Mouse (Mus musculus): ENCODE results near the gene Pnmal1. TPM values are rescaled to one million over a fixed set of nuclear protein-coding genes. Genes with fewer than 3 reads are reported as not detected.
A peak's percentile ranks its signal among the peaks of the same experiment; 100 is the strongest.
"Not testable (repeated sequence)": the region's sequence is repeated elsewhere in the genome, so short reads cannot be mapped to it uniquely, and the experiment has no call there.

Gene Pnmal1
- polyA plus RNA-seq, 1 experiment from 2014 or later = 28.8 TPM

DNA sequence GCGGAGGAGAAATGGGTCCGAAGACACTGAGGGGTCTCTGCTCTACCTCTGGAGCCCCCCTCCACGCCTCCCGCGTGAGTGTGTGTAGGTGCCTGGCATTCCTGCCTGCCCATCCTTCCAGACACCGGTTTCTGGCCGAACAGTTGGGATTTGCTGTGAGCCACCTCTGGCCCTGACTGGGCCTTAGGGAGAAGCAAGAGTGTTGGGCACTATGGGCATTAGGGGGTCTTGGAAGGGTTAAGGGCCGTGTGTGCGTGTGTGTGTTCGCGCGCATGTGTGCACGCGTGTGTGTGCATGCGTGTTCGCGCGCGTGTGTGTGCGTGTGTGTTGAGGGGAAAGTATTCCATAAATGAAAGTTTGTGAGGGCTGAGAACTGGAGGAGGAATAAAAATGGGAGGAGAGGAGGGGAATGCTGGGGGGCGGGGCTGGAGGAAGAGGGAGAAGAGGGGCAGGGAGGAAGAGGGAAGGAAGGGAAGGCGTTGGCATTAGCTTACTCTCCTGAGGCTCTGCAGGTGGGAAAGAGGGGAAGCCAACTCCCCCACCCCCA is 12.1 kb upstream of the Pnmal1 start:
- H3K9ac ChIP-seq (replicated peaks) = peak overlapping the region; percentile 91
- 16% methylated on average over 21 of the region's 22 CpGs for WGBS
- no peaks in the 10 kb centered on the region for H3K36me3 ChIP-seq
- peaks cover 69% of the 10 kb centered on the region for H3K4me1 ChIP-seq
- ATAC-seq (ENCODE audit: low FRiP score, low read depth) = no peak
- H3K4me2 ChIP-seq (replicated peaks) = peak overlapping the region; percentile 78
- no peaks in the 10 kb centered on the region for H3K9me3 ChIP-seq
- H3K27ac ChIP-seq (replicated peaks) = peak overlapping the region; percentile 47
- peak overlapping the region; percentile 65 for H3K4me3 ChIP-seq
- H3K27me3 ChIP-seq = peaks cover 50% of the 10 kb centered on the region

DNA sequence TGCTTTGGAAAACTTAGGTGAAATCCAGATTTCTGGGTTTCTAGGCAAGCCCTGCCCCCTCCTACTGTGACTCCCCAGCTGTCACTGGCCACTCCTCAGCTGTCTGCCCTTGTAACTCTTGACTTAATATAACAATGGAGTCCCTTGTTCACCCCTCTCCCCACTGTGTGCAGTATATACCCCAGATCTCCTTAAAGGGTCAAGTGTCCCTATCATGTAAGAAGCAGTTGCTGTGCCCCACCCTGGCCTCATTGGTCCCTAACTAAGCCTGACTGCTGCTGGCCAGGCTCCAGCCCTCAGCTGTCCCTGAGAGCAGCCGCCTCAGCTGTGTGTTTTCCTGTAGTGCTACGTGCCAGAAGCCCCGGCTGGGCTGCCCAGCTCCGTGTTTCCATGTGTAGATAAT is 11.5 kb upstream of the Pnmal1 start:
- Histone ChIP-seq H3K27me3 (peaks cover 50% of the 10 kb centered on the region), H3K9me3 (no peaks in the 10 kb centered on the region), H3K4me2 (replicated peaks) (peak overlapping the region; percentile 78), H3K4me3 (peak overlapping the region; percentile 65), H3K4me1 (peaks cover 68% of the 10 kb centered on the region), H3K27ac (replicated peaks) (peak overlapping the region; percentile 47; the same call in 1 of the 2 replicates), H3K9ac (replicated peaks) (peak overlapping the region; percentile 91), H3K36me3 (no peaks in the 10 kb centered on the region)
- no peak for ATAC-seq (ENCODE audit: low FRiP score, low read depth)
- WGBS = 1% methylated on average over 4 of the region's 4 CpGs

GRCm38 (mm10) chr7:16948923-16949458 is 10.5 kb upstream of the Pnmal1 start:
- H3K4me3 ChIP-seq = peak overlapping the region; percentile 65
- no peaks in the 10 kb centered on the region for H3K9me3 ChIP-seq
- H3K4me1 ChIP-seq = peaks cover 58% of the 10 kb centered on the region
- H3K27ac ChIP-seq (replicated peaks) = no peak overlapping the region
- H3K9ac ChIP-seq (replicated peaks) = peak overlapping the region; percentile 91
- peaks cover 50% of the 10 kb centered on the region for H3K27me3 ChIP-seq
- H3K4me2 ChIP-seq (replicated peaks) = peak overlapping the region; percentile 78
- ATAC-seq (ENCODE audit: low FRiP score, low read depth) = no peak
- 55% methylated on average over 8 of the region's 8 CpGs for WGBS
- H3K36me3 ChIP-seq = no peaks in the 10 kb centered on the region

DNA sequence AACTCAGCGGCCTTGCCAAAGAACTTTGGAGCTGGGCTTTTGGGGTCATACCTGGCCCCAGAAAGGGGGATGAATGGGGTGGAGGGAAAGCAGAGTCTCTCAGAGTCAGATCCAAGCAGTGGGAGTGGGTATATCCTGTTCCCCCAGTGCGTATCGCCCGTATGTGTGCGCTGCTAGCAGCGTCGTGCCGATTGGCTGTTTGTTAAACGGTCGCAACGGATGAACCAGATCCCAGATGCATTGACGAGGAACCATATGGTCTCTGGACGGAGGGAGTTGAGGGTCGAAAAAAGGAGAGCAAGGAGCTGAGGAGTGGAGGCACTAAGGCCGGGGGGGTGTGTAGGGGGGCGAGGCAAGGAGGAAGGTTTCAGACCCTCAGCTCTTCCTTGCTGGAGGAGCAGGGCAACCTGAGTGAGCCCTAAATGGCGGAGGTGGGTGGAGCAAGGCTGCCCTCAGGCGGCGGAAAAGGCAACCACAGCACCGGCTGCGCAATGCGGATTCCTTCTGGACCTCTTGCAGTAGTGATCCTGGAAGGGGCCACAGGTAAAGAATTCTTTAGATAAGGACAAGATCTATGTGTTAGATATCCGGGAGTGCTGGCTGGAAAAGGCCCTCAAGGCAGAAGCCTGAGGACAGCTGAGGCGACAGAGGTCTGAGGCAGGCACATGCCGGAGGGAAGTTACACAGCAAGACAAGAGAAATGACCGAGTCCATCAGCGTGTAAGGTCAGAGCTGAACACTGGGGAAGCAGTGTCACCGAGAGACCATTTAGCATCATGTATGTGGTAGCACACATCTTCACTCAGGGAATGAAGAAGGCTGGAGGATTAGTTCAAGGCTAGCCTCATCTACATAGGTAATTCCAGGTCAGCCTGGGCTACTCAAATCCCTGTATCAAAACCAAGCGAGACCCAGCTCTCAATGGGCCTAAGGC is 9.3 kb upstream of the Pnmal1 start:
- Histone ChIP-seq H3K27me3 (peaks cover 46% of the 10 kb centered on the region), H3K9me3 (no peaks in the 10 kb centered on the region), H3K4me1 (peaks cover 51% of the 10 kb centered on the region), H3K36me3 (no peaks in the 10 kb centered on the region), H3K4me3 (peak overlapping the region; percentile 28), H3K27ac (replicated peaks) (no peak overlapping the region; the same call in 1 of the 2 replicates), H3K4me2 (replicated peaks) (peak overlapping the region; percentile 78), H3K9ac (replicated peaks) (peak overlapping the region; percentile 91; the same call in 1 of the 2 replicates)
- WGBS = 11% methylated on average over 29 of the region's 29 CpGs
- peak; percentile 67 for ATAC-seq (ENCODE audit: low FRiP score, low read depth)

- H3K4me3 ChIP-seq = no peak overlapping the region
- H3K27ac ChIP-seq (replicated peaks) = no peak overlapping the region
- no peaks in the 10 kb centered on the region for H3K36me3 ChIP-seq
- H3K9ac ChIP-seq (replicated peaks) = no peak overlapping the region
- H3K4me1 ChIP-seq = peaks cover 42% of the 10 kb centered on the region
- H3K9me3 ChIP-seq = no peaks in the 10 kb centered on the region
- 35% methylated on average over 18 of the region's 18 CpGs for WGBS
- peaks cover 38% of the 10 kb centered on the region for H3K27me3 ChIP-seq
- no peak overlapping the region for H3K4me2 ChIP-seq (replicated peaks)
- ATAC-seq (ENCODE audit: low FRiP score, low read depth) = peak; percentile 63
These were observed 8.4 kb upstream of the Pnmal1 start for GRCm38 (mm10) chr7:16950861-16951635.

- not testable (repeated sequence) for H3K27ac ChIP-seq (replicated peaks); H3K4me2 ChIP-seq (replicated peaks); H3K9me3 ChIP-seq; H3K9ac ChIP-seq (replicated peaks); H3K4me3 ChIP-seq; ATAC-seq (ENCODE audit: low FRiP score, low read depth); H3K36me3 ChIP-seq
- peaks cover 10% of the 10 kb centered on the region for H3K27me3 ChIP-seq
- WGBS = 65% methylated on average over 2 of the region's 2 CpGs
- peaks cover 30% of the 10 kb centered on the region for H3K4me1 ChIP-seq
These were observed 5.7 kb upstream of the Pnmal1 start for GRCm38 (mm10) chr7:16953776-16954175.

DNA sequence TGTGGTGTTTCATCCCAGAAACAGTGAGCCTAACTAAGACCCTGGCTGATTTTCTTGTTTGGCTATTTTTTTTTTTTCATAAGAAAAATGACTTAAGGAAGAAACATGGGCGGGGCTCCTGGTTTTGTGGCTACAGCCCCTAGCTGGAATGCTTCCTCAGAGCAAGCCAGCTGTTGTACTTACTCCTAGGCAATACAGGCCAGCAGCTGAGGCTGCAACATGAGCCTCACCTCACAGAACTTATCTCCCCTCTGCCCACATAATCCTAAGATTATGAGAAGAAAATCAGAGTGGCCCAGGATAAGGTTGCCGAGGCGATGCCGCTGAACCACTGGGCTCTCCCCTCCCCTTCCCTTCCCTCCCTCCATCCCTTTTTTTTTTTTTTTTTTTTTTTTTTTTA is 3.8 kb upstream of the Pnmal1 start:
- Histone ChIP-seq H3K4me3 (no peak overlapping the region), H3K36me3 (no peaks in the 10 kb centered on the region), H3K4me1 (peaks cover 37% of the 10 kb centered on the region), H3K9ac (replicated peaks) (no peak overlapping the region), H3K27me3 (no peaks in the 10 kb centered on the region; the same call in none of the 2 replicates), H3K27ac (replicated peaks) (no peak overlapping the region), H3K4me2 (replicated peaks) (no peak overlapping the region), H3K9me3 (no peaks in the 10 kb centered on the region)
- no peak for ATAC-seq (ENCODE audit: low FRiP score, low read depth)
- 83% methylated on average over 4 of the region's 4 CpGs for WGBS

DNA sequence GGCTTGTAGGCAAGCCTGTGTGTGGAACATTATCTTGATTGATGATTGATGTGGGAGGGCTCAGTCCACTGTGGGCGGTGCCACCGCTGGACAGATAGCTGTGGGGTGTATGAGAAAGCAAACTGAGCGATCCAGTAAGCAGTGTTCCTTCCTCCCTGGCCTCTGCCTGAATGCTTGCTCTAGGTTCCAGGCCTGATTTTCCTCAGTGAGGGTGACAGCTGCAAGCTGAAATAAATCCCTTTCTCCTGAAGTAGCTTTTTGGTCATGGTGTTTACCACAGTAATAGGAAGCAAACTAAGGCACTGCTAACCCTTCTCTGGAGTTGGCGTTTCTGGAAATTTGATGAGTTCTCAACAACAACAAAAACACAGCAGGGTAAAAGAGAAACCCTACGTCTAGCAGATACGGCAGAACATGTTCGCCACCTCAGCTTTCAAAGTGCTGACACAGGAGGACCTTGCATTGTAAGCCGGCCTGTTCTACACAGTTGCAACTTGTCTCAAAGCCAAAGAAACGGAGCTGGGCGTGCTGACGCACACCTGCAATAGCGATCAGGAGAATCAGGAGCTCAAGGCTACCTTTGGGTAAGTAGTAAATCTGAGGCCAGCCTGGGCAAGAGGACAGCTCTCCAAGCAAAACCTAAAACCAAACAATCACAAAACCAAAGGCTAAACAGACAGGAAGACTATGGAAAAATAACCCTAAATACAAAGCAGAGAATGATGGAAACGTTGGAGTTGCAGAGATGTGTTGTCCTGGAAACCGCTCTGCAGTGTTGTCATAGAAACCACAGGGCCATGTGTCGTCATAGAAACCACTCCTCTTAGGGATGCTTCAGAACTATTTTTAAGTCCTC is 2.8 kb upstream of the Pnmal1 start:
- no peak for ATAC-seq (ENCODE audit: low FRiP score, low read depth)
- no peaks in the 10 kb centered on the region for H3K9me3 ChIP-seq
- no peak overlapping the region for H3K4me3 ChIP-seq
- no peak overlapping the region for H3K9ac ChIP-seq (replicated peaks)
- 43% methylated on average over 15 of the region's 15 CpGs for WGBS
- no peaks in the 10 kb centered on the region; the same call in 1 of the 2 replicates for H3K27me3 ChIP-seq
- peak overlapping the region; percentile 25 for H3K4me2 ChIP-seq (replicated peaks)
- H3K36me3 ChIP-seq = 0 out of 2 replicates have a peak, but pooled peaks cover 7% of the 10 kb centered on the region
- peaks cover 41% of the 10 kb centered on the region for H3K4me1 ChIP-seq
- peak overlapping the region; percentile 87 for H3K27ac ChIP-seq (replicated peaks)

- no peaks in the 10 kb centered on the region for H3K27me3 ChIP-seq
- no peak overlapping the region for H3K4me3 ChIP-seq
- WGBS = 87% methylated on average over 5 of the region's 5 CpGs
- no peaks in the 10 kb centered on the region for H3K9me3 ChIP-seq
- peaks cover 40% of the 10 kb centered on the region for H3K4me1 ChIP-seq
- no peak overlapping the region for H3K9ac ChIP-seq (replicated peaks)
- H3K27ac ChIP-seq (replicated peaks) = no peak overlapping the region
- peak overlapping the region; percentile 24 for H3K4me2 ChIP-seq (replicated peaks)
- no peak for ATAC-seq (ENCODE audit: low FRiP score, low read depth)
- 0 out of 2 replicates have a peak, but pooled peaks cover 21% of the 10 kb centered on the region for H3K36me3 ChIP-seq
These were observed 2.2 kb downstream of the Pnmal1 start for GRCm38 (mm10) chr7:16961678-16962077.

DNA sequence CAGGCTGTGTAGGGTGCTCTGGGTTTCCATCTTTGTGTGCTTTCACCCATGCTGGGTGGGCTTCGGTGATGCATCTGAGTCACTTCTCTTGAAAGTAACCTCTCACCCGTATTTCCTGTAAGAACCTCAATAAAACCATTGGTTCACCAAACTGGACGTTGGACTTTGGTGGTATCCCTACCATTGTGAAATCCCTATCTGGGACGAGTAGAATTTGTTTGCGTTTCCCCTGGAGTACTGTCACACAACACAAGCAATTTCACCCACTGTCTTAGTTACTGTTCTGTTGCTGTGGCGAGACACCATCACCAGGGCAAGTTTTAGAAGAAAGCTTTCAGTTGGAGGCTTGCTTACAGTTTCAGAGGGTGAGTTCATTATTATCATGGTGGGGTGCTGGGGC is 8.9 kb downstream of the Pnmal1 start:
- 0 out of 2 replicates have a peak, but pooled peaks cover 4% of the 10 kb centered on the region for H3K36me3 ChIP-seq
- no peaks in the 10 kb centered on the region for H3K4me1 ChIP-seq
- no peak overlapping the region for H3K9ac ChIP-seq (replicated peaks)
- ATAC-seq (ENCODE audit: low FRiP score, low read depth) = no peak
- H3K4me2 ChIP-seq (replicated peaks) = no peak overlapping the region
- H3K4me3 ChIP-seq = no peak overlapping the region
- no peaks in the 10 kb centered on the region for H3K27me3 ChIP-seq
- 88% methylated on average over 6 of the region's 6 CpGs for WGBS
- no peak overlapping the region for H3K27ac ChIP-seq (replicated peaks)
- 0 out of 2 replicates have a peak, but pooled peaks cover 3% of the 10 kb centered on the region for H3K9me3 ChIP-seq

DNA sequence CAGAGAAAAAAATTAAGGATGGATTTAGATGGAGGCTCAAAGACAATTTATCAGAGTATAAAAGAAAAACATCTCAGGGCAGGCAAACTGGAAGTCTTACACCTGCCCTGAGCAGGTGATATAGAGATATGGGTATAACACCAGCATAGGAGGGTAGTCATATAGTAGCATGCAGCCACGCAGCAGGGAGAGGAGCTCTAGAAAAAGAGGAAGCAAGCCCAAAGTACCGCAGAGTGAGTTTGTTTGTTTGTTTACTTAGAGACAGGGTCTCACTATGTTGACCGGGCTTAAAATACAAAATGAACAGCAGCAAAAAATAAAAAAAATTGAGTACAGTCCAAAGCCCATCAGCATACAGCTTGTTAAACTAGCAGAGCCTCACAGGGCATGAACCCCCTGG is 11.7 kb downstream of the Pnmal1 start:
- H3K4me3 ChIP-seq = no peak overlapping the region
- no peak overlapping the region for H3K4me2 ChIP-seq (replicated peaks)
- ATAC-seq (ENCODE audit: low FRiP score, low read depth) = no peak
- H3K4me1 ChIP-seq = no peaks in the 10 kb centered on the region
- H3K9me3 ChIP-seq = 0 out of 2 replicates have a peak, but pooled peaks cover 3% of the 10 kb centered on the region
- H3K27me3 ChIP-seq = no peaks in the 10 kb centered on the region
- H3K27ac ChIP-seq (replicated peaks) = no peak overlapping the region
- H3K36me3 ChIP-seq = no peaks in the 10 kb centered on the region
- WGBS = 92% methylated on average over 3 of the region's 3 CpGs
- no peak overlapping the region for H3K9ac ChIP-seq (replicated peaks)
